Mouse (Mus musculus) heart, adult 9 months (tissue): ENCODE measurements around the gene Wars2.

Experiments used
- DNase-seq, 2 experiments: peaks; one replicate each; pipeline ENCODE4 v3.0.0; 2022; ENCODE audit warnings: low spot score in 2 of 2

The Wars2 gene

GRCm38 (mm10) chr3:99247996-99248801, 107.3 kb downstream of the Wars2 start:
- no peak for DNase-seq

- DNase-seq: no peak
These were observed 108.1 kb downstream of the Wars2 start for GRCm38 (mm10) chr3:99248831-99249550.

- DNase-seq: no peak
These were observed 108.6 kb downstream of the Wars2 start for GRCm38 (mm10) chr3:99249551-99249870.

GRCm38 (mm10) chr3:99249906-99250305, 109.0 kb downstream of the Wars2 start:
- no peak for DNase-seq

- DNase-seq: no peak
These were observed 110.7 kb downstream of the Wars2 start for GRCm38 (mm10) chr3:99251271-99252165.

- DNase-seq: no peak
These were observed 111.7 kb downstream of the Wars2 start for GRCm38 (mm10) chr3:99252461-99253091.

- DNase-seq: no peak
These were observed 112.2 kb downstream of the Wars2 start for GRCm38 (mm10) chr3:99253092-99253488.

- DNase-seq: peak in 1 of 2 experiments; percentile 12
These were observed 112.9 kb downstream of the Wars2 start for GRCm38 (mm10) chr3:99253497-99254451.

GRCm38 (mm10) chr3:99254559-99255151, 113.8 kb downstream of the Wars2 start:
- no peak for DNase-seq

- no peak for DNase-seq
These were observed 114.8 kb downstream of the Wars2 start for GRCm38 (mm10) chr3:99255411-99256365.

- no peak for DNase-seq
These were observed 115.5 kb downstream of the Wars2 start for GRCm38 (mm10) chr3:99256366-99256750.

GRCm38 (mm10) chr3:99256766-99257165, 115.9 kb downstream of the Wars2 start:
- no peak for DNase-seq

- DNase-seq: no peak
These were observed 117.0 kb downstream of the Wars2 start for GRCm38 (mm10) chr3:99257586-99258577.

GRCm38 (mm10) chr3:99259741-99260270, 118.9 kb downstream of the Wars2 start:
- DNase-seq: no peak

- DNase-seq: no peak
These were observed 119.5 kb downstream of the Wars2 start for GRCm38 (mm10) chr3:99260395-99260794.

GRCm38 (mm10) chr3:99261371-99261791, 120.5 kb downstream of the Wars2 start:
- no peak for DNase-seq

- no peak for DNase-seq
These were observed 121.1 kb downstream of the Wars2 start for GRCm38 (mm10) chr3:99261986-99262385.
